Mouse (Mus musculus) mouse trophoblast stem cell (cell line): ENCODE measurements at regions not wholly inside any gene's neighbourhood (a gene's known extent, or its start where the extent isn't known, plus 50 kb on each side); places are given as distances from the start of the nearest gene placed in this dataset.

Source experiments
- in situ Hi-C, 2 experiments: fragments of 300-500 bp; cut with MseI, MboI; formaldehyde crosslinking; loops; 2 replicates in 1 of 2; 3 replicates in 1 of 2; pipeline ENCODE4 v1.15.1; 2025

GRCm38 (mm10) chr9:41378627-41379231 lies 217.2 kb upstream of the Ubash3b start:
- in situ Hi-C loops: no loop called here

GRCm38 (mm10) chr9:41377701-41378626 lies 216.5 kb upstream of the Ubash3b start:
- in situ Hi-C loops: no loop called here

- in situ Hi-C loops: no loop called here
These were observed 215.6 kb upstream of the Ubash3b start for GRCm38 (mm10) chr9:41376948-41377700.

- in situ Hi-C loops: no loop called here
These were observed 214.6 kb upstream of the Ubash3b start for GRCm38 (mm10) chr9:41375984-41376651.

GRCm38 (mm10) chr9:41374591-41375481 lies 213.3 kb upstream of the Ubash3b start:
- in situ Hi-C loops: no loop called here

- in situ Hi-C loops: no loop called here
These were observed 204.9 kb upstream of the Ubash3b start for GRCm38 (mm10) chr9:41366405-41366804.

GRCm38 (mm10) chr9:41365251-41365650 lies 203.8 kb upstream of the Ubash3b start:
- in situ Hi-C loops: no loop called here

- in situ Hi-C loops: no loop called here
These were observed 203.1 kb upstream of the Ubash3b start for GRCm38 (mm10) chr9:41364442-41365250.

GRCm38 (mm10) chr9:41360356-41360755 lies 198.9 kb upstream of the Ubash3b start:
- in situ Hi-C loops: no loop called here

GRCm38 (mm10) chr9:41359286-41359685 lies 197.8 kb upstream of the Ubash3b start:
- in situ Hi-C loops: no loop called here

- in situ Hi-C loops: no loop called here
These were observed 183.8 kb upstream of the Ubash3b start for GRCm38 (mm10) chr9:41345338-41345737.

GRCm38 (mm10) chr9:41337375-41337774 lies 175.9 kb upstream of the Ubash3b start:
- in situ Hi-C loops: no loop called here

GRCm38 (mm10) chr9:41336801-41337200 lies 175.3 kb upstream of the Ubash3b start:
- in situ Hi-C loops: no loop called here

GRCm38 (mm10) chr9:41334462-41335241 lies 173.2 kb upstream of the Ubash3b start:
- in situ Hi-C loops: no loop called here

GRCm38 (mm10) chr9:41333526-41333925 lies 172.0 kb upstream of the Ubash3b start:
- in situ Hi-C loops: no loop called here

- in situ Hi-C loops: no loop called here
These were observed 167.5 kb upstream of the Ubash3b start for GRCm38 (mm10) chr9:41328959-41329358.

- in situ Hi-C loops: no loop called here
These were observed 167.0 kb upstream of the Ubash3b start for GRCm38 (mm10) chr9:41328480-41328879.

- in situ Hi-C loops: no loop called here
These were observed 166.6 kb upstream of the Ubash3b start for GRCm38 (mm10) chr9:41328056-41328455.

GRCm38 (mm10) chr9:41327561-41327960 lies 166.1 kb upstream of the Ubash3b start:
- in situ Hi-C loops: no loop called here
